Mouse (Mus musculus): ENCODE measurements around the gene Gm20388.
"Not testable (repeated sequence)": the region's sequence is repeated elsewhere in the genome, so short reads cannot be mapped to it uniquely, and the experiment has no call there.

Gm20388 gene

GRCm38 (mm10) chr8:123432381-123432780 is 3521.7 kb downstream of the Gm20388 start:
- DNase-seq, result no peak

GRCm38 (mm10) chr8:123433241-123433974 is 3522.8 kb downstream of the Gm20388 start:
- not testable (repeated sequence) for DNase-seq

- DNase-seq, result no peak
Observed at GRCm38 (mm10) chr8:123441788-123442187, 3531.1 kb downstream of the Gm20388 start.

DNA sequence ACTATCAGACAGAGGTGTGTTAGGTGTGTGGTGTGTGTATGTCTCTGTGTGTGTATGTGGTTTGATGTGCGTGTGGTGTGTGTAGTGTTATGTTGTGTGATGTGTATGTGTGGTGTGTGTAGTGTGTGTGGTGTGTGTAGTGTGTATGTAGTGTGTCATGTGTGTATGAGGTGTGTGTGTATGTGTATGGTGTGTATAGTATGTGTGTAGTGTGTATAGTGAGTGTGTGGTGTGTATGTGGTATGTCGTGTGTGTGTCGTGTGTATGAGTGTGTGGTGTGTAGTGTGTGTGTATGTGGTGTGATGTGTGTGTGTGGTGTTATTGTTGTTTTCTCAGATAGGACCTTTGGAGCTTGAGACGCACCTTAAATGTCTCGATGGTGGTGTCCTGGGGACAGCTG is 3531.7 kb downstream of the Gm20388 start:
- no peak for DNase-seq

DNA sequence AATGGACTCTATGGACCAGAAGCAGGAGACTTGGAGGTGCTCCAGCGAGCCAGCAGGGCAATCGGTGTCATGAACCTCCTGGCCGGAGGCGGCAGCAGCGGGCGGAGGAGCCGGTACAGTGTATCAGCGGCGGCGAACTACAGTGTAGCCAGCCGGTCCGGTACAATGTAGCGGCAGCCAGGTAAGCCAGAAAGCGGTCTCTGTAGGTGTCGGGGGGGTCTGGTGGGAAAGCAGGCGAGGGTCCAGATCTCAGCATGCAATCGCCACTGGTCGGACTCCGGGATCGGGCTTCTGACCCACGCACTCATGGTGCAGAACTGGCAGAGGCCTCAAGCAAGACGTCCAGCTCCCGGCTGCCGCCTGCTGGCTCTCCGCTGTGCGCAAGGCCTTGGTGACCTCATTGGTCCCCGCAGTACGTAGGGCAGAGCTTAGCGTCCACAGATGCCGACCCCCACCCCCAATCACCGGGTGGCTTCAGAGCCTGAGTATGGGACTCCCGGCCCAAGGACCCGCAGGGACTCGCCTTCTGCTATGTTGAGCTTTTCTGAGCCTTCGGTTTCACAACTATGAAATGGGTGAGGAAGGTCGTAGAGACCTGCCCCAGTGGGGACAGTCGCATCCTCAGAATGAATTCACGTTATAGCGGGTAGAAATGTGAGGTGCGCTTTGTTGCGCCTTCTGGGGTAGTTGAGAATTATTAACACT is 3532.4 kb downstream of the Gm20388 start:
- peak; percentile 88 for DNase-seq

DNA sequence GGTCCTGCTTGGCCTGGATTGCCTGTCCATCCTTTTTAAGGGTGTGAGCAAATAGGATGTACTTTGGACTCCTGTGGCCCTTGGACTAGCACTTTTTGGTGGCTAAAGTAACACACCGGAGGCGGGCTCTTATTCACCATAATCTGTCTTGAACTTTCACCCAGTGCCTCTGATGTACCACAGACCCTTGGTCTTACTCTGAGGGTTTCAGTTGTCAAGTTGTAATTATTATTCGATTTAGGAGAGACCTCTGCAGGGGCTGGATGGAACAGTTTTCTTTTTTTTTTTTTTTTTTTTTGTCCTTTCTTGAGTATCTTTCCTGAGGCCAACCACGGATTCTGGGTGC is 3532.9 kb downstream of the Gm20388 start:
- DNase-seq, result no peak

DNA sequence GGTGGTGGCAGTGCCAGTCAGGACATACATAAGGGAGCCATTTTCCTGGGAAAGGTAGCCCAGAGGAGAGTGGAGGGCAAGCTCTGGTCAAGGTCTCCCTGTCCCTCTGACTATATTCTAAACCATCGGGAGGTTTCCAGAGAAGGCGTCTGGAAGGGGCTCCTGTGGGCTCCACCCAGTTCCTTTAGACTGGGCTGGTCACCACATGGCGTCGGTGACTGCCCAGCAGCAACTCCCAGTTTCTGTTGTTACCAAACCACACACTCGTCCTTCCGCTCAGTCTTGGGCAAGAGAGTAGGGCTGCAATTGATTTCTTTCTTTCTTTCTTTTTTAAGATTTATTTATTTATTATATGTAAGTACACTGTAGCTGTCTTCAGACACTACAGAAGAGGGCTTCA is 3533.5 kb downstream of the Gm20388 start:
- DNase-seq, result no peak

GRCm38 (mm10) chr8:123445981-123446380 is 3535.3 kb downstream of the Gm20388 start:
- no peak for DNase-seq

GRCm38 (mm10) chr8:123446799-123447198 is 3536.2 kb downstream of the Gm20388 start:
- DNase-seq, result no peak

DNA sequence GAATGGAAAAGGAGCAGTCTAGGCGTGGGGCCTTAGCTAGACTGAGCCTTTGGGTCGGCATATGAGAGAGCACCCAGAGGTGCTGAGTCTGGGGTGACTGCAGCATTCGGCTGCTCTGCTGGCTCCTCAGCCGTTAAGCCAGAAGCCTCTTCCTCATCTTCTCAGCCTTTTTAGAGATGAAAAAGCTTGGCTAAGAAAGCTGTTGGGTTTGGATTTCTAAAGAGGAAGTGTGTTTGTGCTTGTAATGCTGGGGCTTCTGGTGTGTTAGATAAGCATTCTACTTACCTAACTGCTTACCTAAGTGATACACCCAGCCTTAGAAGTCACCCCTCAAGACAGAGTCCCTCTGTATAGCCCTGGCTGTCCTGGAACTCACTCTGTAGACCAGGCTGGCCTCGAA is 3540.1 kb downstream of the Gm20388 start:
- no peak for DNase-seq

DNA sequence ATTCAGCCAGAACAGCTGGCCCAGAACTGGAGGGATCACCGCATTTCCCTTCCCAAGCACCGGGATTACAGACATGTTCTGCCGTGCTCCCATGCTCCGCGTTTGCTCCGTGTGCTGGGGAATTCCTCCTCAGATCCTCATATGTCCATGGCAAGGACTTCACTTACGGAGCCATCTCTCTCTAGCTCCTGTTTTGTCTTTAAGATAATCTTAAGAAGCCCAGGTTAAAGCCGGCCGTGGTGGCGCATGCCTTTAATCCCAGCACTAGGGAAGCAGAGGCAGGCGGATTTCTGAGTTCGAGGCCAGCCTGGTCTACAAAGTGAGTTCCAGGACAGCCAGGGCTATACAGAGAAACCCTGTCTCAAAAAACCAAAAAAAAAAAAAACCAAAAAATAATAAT is 3541.1 kb downstream of the Gm20388 start:
- not testable (repeated sequence) for DNase-seq

- no peak for DNase-seq
Observed at GRCm38 (mm10) chr8:123452149-123452548, 3541.5 kb downstream of the Gm20388 start.

DNA sequence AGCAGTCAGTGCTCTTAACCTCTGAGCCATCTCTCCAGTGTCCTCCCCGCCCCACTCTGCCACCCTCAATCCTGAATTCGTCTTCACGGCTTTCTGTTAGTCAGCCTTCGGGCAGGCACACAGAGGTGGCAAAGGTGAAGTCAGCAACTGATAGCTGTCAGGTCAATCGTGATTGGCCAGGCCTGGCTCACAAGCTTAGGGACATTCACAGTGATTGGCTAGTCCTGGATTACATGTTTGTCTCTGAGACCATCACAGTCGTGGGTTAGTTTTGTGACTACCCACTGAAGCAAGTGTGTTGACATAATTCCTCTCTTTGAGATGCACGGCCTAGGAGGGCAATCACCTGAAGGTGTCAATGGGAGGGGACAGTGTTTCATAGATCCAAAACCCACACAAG is 3542.7 kb downstream of the Gm20388 start:
- DNase-seq, result no peak

DNA sequence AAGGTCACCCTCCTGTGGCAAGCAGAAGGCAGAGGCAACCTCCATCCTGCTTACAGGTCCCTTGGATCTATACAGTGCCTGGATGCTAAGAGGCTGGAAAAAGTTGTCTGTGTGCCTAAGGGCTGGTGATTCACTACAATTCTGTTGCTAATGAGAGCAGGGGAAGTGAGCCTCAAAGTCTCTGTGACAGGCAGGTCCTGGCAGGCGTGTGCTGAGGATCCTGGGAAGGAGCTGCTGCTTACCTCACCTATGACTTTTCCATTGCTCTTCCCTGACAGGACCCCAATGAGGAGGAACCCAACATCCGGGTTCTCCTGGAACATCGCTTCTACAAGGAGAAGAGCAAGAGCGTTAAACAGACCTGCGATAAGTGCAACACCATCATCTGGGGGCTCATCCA is 3543.3 kb downstream of the Gm20388 start:
- no peak for DNase-seq

- DNase-seq, result no peak
Observed at GRCm38 (mm10) chr8:123454559-123454958, 3543.9 kb downstream of the Gm20388 start.

DNA sequence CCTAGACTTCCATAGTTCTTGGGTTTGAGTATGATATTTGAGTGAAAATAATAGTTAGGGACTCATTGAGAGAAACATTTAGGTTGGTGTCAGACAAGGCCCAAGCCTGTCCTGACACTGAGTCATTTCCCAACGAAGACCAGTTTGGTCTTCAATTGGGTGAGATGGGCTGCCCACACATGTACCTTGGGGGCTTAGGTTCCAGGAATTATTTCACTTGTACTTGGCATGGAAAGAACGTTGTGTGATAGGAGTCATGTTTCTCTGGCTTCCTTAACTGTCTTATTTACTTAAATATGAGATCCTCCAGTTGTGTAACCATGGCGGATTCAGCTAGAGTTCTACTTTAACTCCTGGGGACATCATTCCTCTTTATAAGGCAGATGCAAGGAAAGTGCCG is 3553.0 kb downstream of the Gm20388 start:
- no peak for DNase-seq

GRCm38 (mm10) chr8:123467476-123467875 is 3556.8 kb downstream of the Gm20388 start:
- DNase-seq, result no peak

DNA sequence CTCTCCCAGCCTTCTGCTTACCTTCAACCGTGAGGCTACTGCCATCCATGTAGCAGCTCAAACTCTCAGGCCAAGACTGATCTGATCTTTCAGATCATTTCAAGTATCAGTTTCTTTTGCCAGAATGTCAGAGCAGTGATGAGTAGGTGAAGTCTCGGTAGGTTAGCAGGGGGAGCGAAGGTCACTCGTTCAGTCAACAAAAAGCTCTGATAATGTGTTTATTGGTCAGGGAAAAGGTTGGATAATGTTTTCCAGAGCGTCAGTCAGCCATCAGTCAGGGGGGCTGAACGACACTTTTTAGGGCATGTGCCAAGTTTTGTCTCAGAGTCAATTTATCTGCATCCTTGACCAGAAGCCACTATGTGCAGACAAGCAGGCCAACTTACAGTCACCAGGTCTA is 3562.3 kb downstream of the Gm20388 start:
- DNase-seq, result not testable (repeated sequence)

DNA sequence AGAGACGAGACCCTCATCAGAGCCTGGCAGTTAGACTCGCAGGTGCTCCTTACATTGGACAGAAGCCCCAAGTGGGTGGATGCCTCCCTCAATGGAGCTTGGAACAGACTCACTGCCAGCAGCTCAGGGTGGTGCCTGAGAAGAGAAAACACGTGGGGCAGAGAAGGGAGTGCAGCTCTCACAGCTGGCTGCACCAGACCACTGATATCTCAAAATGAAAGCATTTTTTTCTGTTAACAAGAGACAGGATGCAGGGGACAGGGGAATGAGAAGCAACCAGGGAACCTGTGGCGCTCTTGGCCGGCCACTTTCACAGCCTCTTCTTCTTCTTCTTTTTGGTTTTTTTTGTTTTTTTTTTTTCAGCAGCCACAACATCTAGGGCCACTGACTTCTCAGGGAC is 3563.9 kb downstream of the Gm20388 start:
- not testable (repeated sequence) for DNase-seq

- peak; percentile 30 for DNase-seq
Observed at GRCm38 (mm10) chr8:123476911-123477736, 3566.5 kb downstream of the Gm20388 start.

- peak; percentile 94 for DNase-seq
Observed at GRCm38 (mm10) chr8:123477737-123478258, 3567.2 kb downstream of the Gm20388 start, which contains the start of gene Afg3l1. Gene Afg3l1, plus strand, starts transcription at chr8:123477903.

- no peak for DNase-seq
Observed at GRCm38 (mm10) chr8:123478456-123479218, 3568.0 kb downstream of the Gm20388 start.

Data from liver (tissue).